Mouse (Mus musculus) embryonic facial prominence, embryonic 15.5 days (tissue): ENCODE data around the gene Psmd9. TPM values are rescaled to one million over a fixed set of nuclear protein-coding genes. Genes with fewer than 3 reads are reported as not detected.
A peak's percentile ranks its signal among the peaks of the same experiment; 100 is the strongest.

ENCODE experiments used
- ATAC-seq: fragments of 200-750 bp; cut with Nextera tagmentation; 2 replicates; pipeline ENCODE4 v1.8.0; 2017; ENCODE audit warnings: low read depth, moderate TSS enrichment; ENCODE audit not compliant: insufficient number of reproducible peaks, low FRiP score, low TSS enrichment
- H3K27ac ChIP-seq: fragments of 300-500 bp; sonication (generic); replicated peaks from 2 replicates; pipeline ENCODE4 v1.5.1; 2015; ENCODE audit warnings: mild to moderate bottlenecking, inconsistent platforms
- H3K27me3 ChIP-seq: fragments of 300-500 bp; sonication (generic); 2 replicates; pipeline ENCODE4 v1.6.1; 2015; ENCODE audit warnings: inconsistent platforms
- H3K36me3 ChIP-seq: fragments of 300-500 bp; sonication (generic); 2 replicates; pipeline ENCODE4 v1.6.1; 2015; ENCODE audit warnings: mild to moderate bottlenecking, inconsistent platforms
- H3K4me1 ChIP-seq: fragments of 300-500 bp; sonication (generic); 2 replicates; pipeline ENCODE4 v1.6.1; 2015; ENCODE audit warnings: inconsistent platforms
- H3K4me2 ChIP-seq: fragments of 300-500 bp; sonication (generic); replicated peaks from 2 replicates; pipeline ENCODE4 v1.6.1; 2015; ENCODE audit warnings: mild to moderate bottlenecking, inconsistent platforms
- H3K4me3 ChIP-seq: fragments of 300-500 bp; sonication (generic); replicated peaks from 2 replicates; pipeline ENCODE4 v1.5.1; 2015; ENCODE audit warnings: mild to moderate bottlenecking, inconsistent platforms
- H3K9ac ChIP-seq: fragments of 300-500 bp; sonication (generic); 2 replicates; pipeline ENCODE4 v1.6.1; 2015; ENCODE audit warnings: inconsistent platforms
- H3K9me3 ChIP-seq: fragments of 300-500 bp; sonication (generic); replicated peaks from 2 replicates; pipeline ENCODE4 v1.6.1; 2016; ENCODE audit warnings: inconsistent platforms
- WGBS: fragments of 180-500 bp; shearing (Covaris S2); methylation state at CpG from one replicate; pipeline ENCODE4 v1.1.7; 2015; 5-methylcytosine and 5-hydroxymethylcytosine counted together
- polyA plus RNA-seq: library from polyadenylated mRNA; unstranded; fragments of >200 nt; fragmentation: Nextera tagmentation; extraction: Ambion mirVana; gene quantifications from 2 replicates; pipeline ENCODE4 v1.2.1, GENCODE M21; 2015

Psmd9 gene
- polyA plus RNA-seq, 1 experiment from 2014 or later, result 95.4 TPM

DNA sequence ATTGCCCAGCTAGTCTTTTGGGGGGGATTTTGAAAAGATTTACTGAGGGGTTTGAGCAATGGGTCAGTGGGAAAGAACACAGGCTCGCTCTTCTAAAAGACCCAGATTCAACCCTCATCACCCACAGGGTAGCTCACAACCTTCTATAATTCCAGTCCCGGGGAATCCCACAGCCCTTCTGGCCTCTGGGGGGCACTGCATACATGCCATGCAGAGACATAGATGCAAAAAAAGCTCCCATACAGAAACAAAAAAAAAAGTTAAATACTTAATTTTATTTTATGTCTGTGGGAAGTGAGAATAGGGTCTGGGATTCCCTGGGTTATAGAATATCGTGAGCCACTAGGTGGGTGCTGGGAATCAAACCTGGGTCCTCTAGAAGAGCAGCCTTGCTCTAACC is 97.7 kb downstream of the Psmd9 start:
- Histone ChIP-seq H3K27me3 (no peaks in the 10 kb centered on the region), H3K4me2 (no peak overlapping the region), H3K4me1 (0 out of 2 replicates have a peak, but pooled peaks cover 4% of the 10 kb centered on the region), H3K9me3 (no peaks in the 10 kb centered on the region), H3K9ac (no peak overlapping the region), H3K36me3 (no peaks in the 10 kb centered on the region), H3K4me3 (no peak overlapping the region), H3K27ac (no peak overlapping the region)
- ATAC-seq, result no peak
- 86% methylated on average over 3 of the region's 3 CpGs for WGBS

DNA sequence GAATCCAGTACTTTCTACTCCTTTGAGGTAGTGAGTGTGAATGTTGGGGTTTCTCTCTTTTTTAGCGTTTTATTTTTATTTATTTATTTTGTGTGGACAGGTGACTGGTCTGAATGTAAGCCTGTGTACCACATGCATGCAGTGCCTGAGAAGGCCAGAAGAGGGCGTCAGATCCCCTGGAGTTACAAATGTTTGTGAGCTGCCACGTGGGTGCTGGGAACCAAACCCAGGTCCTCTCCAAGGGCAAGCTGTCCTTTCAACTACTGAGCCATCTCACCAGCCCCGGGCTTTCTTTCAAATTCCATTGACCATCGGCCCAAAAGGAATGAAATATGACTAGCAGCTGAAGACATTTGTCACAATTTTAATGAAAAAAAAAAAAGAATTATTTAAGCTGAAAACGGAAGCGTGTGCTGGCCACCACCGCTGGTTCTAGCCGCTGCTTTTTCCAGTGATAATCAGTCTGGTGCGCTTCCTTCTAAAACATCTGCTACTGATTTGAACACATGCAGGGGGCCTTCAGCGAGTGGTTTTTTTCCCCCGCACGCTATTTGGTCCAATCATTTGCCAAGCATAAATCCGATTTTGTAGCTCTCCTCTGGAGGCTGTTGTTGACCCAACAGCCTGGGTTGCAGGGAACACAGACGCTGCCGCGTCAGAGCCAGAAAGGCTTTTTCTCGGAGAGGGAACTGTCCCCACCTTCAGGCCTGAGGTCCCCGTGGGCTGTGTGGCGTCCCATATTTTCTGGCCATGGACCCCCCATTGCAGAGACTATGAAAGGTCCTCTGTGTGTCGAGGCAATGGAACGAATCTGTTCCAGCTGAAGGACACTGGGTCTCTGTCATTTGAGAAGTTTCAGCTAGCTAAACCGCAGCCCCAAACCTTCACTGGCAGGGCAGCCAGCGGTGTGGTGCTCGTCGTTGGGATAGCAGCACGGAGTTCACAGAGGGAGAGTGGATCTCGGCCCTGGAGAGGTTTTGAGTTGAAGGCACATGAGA is 99.6 kb downstream of the Psmd9 start:
- Histone ChIP-seq H3K27me3 (no peaks in the 10 kb centered on the region), H3K4me1 (0 out of 2 replicates have a peak, but pooled peaks cover 4% of the 10 kb centered on the region), H3K36me3 (no peaks in the 10 kb centered on the region), H3K9ac (no peak overlapping the region), H3K27ac (peak overlapping the region; percentile 82), H3K4me3 (no peak overlapping the region), H3K4me2 (peak overlapping the region; percentile 40), H3K9me3 (no peaks in the 10 kb centered on the region)
- ATAC-seq, result peak; percentile 63
- 37% methylated on average over 28 of the region's 28 CpGs for WGBS

DNA sequence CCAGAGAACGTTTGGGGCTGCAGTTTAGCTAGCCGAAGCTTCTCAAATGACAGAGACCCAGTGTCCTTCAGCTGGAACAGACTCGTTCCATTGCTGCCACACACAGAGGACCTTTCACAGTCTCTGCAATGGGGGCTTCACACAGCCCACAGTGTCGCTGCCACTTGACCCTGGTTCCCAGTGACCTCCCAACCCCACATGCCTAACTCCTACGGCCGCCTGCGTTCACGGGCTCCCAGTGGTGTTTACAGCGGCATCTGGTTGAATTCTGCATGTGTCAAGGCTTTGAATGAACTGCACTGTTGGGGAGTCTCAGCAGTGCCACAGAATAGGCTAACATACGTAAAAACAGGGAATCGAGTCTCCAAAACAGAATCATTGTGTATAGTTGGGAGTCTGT is 101.7 kb downstream of the Psmd9 start:
- Histone ChIP-seq H3K4me1 (0 out of 2 replicates have a peak, but pooled peaks cover 4% of the 10 kb centered on the region), H3K27ac (no peak overlapping the region), H3K9ac (no peak overlapping the region), H3K4me2 (no peak overlapping the region), H3K36me3 (no peaks in the 10 kb centered on the region), H3K4me3 (no peak overlapping the region), H3K9me3 (no peaks in the 10 kb centered on the region), H3K27me3 (no peaks in the 10 kb centered on the region)
- 36% methylated on average over 11 of the region's 11 CpGs for WGBS
- no peak for ATAC-seq

DNA sequence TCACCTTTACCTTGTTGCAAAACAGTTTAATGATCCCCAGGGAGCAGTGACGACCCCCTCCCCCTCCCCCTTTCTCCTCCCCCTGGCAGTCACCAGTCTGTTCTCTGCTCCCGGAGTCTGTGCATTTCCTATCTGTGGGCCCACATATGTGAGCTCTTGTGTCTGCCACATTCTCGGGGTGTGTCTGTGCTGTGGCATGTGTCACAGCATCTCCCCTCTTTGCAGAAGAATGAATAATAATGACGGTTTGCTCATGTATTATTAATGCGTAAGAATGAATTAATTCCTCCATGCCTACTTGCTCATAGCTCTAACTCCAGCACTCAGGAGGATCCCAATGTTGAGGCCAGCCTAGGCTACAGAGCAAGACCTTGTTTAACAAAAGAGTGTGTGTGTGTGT is 103.7 kb downstream of the Psmd9 start:
- Histone ChIP-seq H3K27me3 (no peaks in the 10 kb centered on the region), H3K4me2 (no peak overlapping the region), H3K9ac (no peak overlapping the region), H3K36me3 (no peaks in the 10 kb centered on the region), H3K9me3 (no peaks in the 10 kb centered on the region), H3K4me3 (no peak overlapping the region), H3K4me1 (peaks cover 15% of the 10 kb centered on the region; the same call in 1 of the 2 replicates), H3K27ac (no peak overlapping the region)
- 51% methylated on average over 5 of the region's 5 CpGs for WGBS
- no peak for ATAC-seq

DNA sequence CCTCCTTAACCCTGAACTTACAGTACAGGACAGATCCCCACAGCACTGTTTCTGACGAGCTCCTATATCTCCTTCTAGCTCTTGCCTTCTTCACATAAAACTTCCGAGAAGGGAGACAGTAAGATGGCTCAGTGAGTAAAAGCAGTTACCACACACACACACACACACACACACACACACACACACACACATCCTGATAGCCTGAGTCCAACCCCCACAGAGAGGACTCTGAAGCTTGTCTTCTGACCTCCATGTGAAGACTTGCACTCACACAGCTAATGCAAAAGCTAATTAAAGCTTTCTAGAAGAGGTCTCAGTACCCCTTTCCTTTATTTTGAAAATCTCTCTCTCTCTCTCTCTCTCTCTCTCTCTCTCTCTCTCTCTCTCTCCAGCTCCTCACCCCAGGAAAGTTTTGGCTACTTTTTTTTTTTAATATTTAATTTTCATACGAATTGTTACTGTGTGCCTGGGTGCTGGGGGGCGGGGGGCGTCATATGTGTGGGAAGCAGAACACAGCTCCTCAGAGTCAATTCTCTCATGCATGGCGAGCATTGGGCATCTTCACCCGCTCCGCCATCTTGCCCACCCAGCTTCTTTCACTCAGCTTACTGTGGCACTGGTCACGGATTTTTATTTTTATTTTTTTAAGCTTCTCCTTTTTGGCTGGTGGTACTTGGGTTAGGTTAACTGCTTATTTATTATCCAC is 107.6 kb downstream of the Psmd9 start:
- Histone ChIP-seq H3K27me3 (no peaks in the 10 kb centered on the region), H3K4me1 (peaks cover 11% of the 10 kb centered on the region; the same call in 1 of the 2 replicates), H3K9ac (no peak overlapping the region), H3K27ac (no peak overlapping the region), H3K9me3 (no peaks in the 10 kb centered on the region), H3K36me3 (no peaks in the 10 kb centered on the region), H3K4me2 (no peak overlapping the region), H3K4me3 (no peak overlapping the region)
- WGBS, result 77% methylated on average over 9 of the region's 9 CpGs
- no peak for ATAC-seq

DNA sequence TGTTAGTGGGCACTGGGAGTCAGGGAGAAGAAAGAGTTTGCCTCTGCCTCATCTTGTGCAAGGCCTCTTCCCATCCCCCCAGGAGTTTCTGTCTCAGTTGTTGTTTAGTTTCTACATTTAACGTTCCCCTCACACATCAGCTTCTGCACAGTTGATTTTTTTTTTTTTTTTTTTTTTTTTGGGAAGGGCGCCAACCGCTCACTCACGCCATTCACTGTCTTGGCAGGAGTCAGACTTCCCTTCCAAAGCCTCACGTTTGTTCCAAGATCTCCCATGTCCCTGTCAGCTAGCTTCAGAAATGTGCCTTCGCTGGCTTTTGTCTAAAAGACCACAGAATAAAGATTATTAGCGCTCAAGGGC is 108.1 kb downstream of the Psmd9 start:
- H3K4me1 ChIP-seq, result peaks cover 11% of the 10 kb centered on the region; the same call in 1 of the 2 replicates
- no peak overlapping the region for H3K27ac ChIP-seq
- 34% methylated on average over 7 of the region's 7 CpGs for WGBS
- H3K36me3 ChIP-seq, result no peaks in the 10 kb centered on the region
- no peak overlapping the region for H3K9ac ChIP-seq
- H3K4me3 ChIP-seq, result no peak overlapping the region
- no peak overlapping the region for H3K4me2 ChIP-seq
- H3K9me3 ChIP-seq, result no peaks in the 10 kb centered on the region
- H3K27me3 ChIP-seq, result no peaks in the 10 kb centered on the region
- ATAC-seq, result no peak

DNA sequence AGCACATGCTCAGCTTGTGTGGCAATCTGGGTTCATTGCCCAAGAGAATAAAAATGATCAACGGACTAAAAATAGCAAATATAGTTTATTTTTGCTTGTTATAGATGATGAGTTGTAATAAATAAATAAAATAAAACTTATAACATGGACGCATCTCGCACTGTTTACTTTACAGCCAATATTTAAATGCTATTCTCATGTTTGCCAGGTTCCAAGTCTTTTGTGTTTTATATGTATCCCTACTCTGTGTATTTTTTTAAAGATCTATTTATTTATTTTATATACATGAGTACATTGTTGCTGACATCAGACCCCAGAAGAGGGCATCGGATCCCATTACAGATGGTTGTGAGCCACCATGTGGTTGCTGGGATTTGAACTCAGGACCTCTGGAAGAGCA is 108.5 kb downstream of the Psmd9 start:
- 77% methylated on average over 4 of the region's 4 CpGs for WGBS
- H3K27me3 ChIP-seq, result no peaks in the 10 kb centered on the region
- no peak overlapping the region for H3K4me3 ChIP-seq
- H3K9me3 ChIP-seq, result no peaks in the 10 kb centered on the region
- no peak overlapping the region for H3K4me2 ChIP-seq
- H3K27ac ChIP-seq, result no peak overlapping the region
- peaks cover 11% of the 10 kb centered on the region; the same call in 1 of the 2 replicates for H3K4me1 ChIP-seq
- no peaks in the 10 kb centered on the region for H3K36me3 ChIP-seq
- no peak for ATAC-seq
- no peak overlapping the region for H3K9ac ChIP-seq

DNA sequence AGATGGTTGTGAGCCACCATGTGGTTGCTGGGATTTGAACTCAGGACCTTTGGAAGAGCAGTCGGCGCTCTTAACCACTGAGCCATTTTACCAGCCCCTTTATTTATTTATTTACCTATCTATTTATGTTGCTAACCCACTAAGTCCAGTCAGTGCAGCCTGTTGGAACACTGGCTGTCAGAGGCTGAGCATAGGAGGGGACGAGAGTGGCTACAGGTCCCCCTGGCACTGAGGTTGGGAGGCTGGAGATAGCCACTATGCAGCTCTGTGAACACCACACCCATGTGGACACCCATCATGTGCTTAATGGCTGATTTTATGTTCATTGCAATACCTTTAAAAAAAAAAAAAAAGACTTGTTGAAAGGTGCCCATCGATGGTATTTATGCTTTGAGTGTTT is 110.0 kb downstream of the Psmd9 start:
- no peak overlapping the region for H3K27ac ChIP-seq
- 86% methylated on average over 4 of the region's 4 CpGs for WGBS
- no peaks in the 10 kb centered on the region for H3K36me3 ChIP-seq
- no peak for ATAC-seq
- peaks cover 11% of the 10 kb centered on the region; the same call in 1 of the 2 replicates for H3K4me1 ChIP-seq
- no peaks in the 10 kb centered on the region for H3K9me3 ChIP-seq
- H3K4me3 ChIP-seq, result no peak overlapping the region
- no peak overlapping the region for H3K9ac ChIP-seq
- 0 out of 2 replicates have a peak overlapping the region, but pooled peaks have one; percentile 17 for H3K4me2 ChIP-seq
- no peaks in the 10 kb centered on the region for H3K27me3 ChIP-seq

DNA sequence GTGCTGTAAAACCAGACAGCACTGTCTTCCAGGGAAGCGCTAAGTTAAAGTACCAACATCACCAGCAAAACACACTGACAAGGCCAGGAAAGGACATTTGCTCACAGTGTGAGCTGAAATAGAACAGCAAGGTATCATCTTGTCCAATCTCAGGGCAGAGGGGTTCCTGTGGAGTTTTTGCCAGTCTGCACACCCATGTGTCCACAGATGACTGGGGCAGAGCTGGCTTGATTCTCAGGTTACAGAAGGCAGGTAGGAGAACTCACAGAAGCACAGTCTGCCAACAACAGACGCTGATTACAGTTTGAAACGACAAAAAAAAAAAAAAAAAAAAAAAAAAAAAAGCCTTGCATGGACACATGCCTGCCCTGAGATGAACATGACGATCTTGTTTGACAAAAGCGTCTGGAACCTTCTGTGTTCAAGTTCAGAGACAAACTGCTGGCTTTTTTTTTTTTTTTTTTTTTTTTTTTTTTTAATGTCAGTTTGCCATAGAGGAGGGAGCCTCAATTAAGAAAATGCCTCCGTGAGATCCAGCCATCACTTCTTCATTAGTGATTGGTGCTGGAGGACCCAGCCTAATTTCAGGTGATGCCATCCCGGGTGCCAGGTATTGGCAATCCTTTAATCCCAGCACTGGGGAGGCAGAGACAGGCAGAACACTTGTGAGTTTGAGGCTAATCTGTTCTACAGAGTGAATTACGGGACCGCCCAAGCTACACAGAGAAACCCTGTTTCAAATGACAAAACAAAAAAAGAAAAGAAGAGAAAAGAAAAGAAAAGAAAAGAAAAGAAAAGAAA is 112.3 kb downstream of the Psmd9 start:
- H3K9me3 ChIP-seq, result no peaks in the 10 kb centered on the region
- no peak overlapping the region for H3K4me2 ChIP-seq
- no peak overlapping the region for H3K27ac ChIP-seq
- no peak overlapping the region for H3K4me3 ChIP-seq
- no peaks in the 10 kb centered on the region for H3K36me3 ChIP-seq
- H3K4me1 ChIP-seq, result peaks cover 6% of the 10 kb centered on the region; the same call in 1 of the 2 replicates
- ATAC-seq, result no peak
- no peak overlapping the region for H3K9ac ChIP-seq
- WGBS, result 65% methylated on average over 9 of the region's 9 CpGs
- no peaks in the 10 kb centered on the region for H3K27me3 ChIP-seq

DNA sequence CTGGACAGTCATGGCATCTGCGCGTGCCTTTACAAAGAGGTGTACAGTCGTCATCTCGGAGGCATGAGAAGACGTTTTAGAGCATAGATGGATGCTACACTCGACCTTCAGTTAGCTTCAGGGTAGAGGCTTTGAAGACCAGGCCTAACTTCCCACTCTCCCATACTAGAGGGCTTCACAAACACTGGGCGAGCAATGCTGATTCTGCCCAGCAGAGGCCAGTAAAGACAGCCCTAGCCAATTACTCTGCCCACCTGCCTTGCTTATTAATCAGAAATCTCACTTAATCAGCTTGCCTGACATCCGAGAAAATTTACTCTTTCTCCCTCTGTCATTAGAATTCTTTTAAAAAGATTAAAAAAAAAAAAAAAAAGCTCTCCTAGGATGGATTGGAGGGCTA is 116.0 kb downstream of the Psmd9 start:
- Histone ChIP-seq H3K9ac (no peak overlapping the region), H3K4me3 (no peak overlapping the region), H3K27ac (no peak overlapping the region), H3K4me1 (no peaks in the 10 kb centered on the region), H3K36me3 (no peaks in the 10 kb centered on the region), H3K4me2 (no peak overlapping the region), H3K9me3 (0 out of 2 replicates have a peak, but pooled peaks cover 5% of the 10 kb centered on the region), H3K27me3 (no peaks in the 10 kb centered on the region)
- 39% methylated on average over 8 of the region's 8 CpGs for WGBS
- ATAC-seq, result no peak

DNA sequence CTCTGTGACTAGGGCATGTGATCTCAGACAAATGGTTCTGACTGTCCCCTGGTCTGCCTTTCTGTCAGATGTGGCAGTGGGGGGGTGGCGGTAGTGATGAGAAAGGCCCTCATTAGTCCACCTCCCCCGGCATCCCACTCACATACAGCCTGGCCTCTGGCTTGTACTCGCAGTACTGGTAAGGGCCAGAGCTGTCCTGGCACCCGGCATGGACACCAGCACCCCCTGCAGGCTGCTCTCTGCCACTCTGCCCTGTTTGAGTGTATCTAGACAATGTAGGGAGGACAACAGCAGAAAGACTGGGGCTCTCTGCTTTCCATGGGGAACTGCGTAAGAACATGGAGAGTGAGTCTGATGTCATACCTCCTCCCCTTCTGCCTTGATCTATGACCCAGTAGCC is 118.9 kb downstream of the Psmd9 start:
- Histone ChIP-seq H3K9me3 (0 out of 2 replicates have a peak, but pooled peaks cover 5% of the 10 kb centered on the region), H3K27me3 (no peaks in the 10 kb centered on the region), H3K36me3 (no peaks in the 10 kb centered on the region), H3K4me1 (no peaks in the 10 kb centered on the region), H3K4me2 (no peak overlapping the region), H3K9ac (no peak overlapping the region), H3K4me3 (no peak overlapping the region), H3K27ac (no peak overlapping the region)
- WGBS, result 88% methylated on average over 5 of the region's 5 CpGs
- no peak for ATAC-seq
